Mouse (Mus musculus) kidney, postnatal 14 days (tissue): ENCODE data around the gene Tmem235.

Source experiments
- DNase-seq: peaks from one replicate; pipeline ENCODE4 v3.0.0; 2022; ENCODE audit warnings: mixed read lengths

The Tmem235 gene

DNA sequence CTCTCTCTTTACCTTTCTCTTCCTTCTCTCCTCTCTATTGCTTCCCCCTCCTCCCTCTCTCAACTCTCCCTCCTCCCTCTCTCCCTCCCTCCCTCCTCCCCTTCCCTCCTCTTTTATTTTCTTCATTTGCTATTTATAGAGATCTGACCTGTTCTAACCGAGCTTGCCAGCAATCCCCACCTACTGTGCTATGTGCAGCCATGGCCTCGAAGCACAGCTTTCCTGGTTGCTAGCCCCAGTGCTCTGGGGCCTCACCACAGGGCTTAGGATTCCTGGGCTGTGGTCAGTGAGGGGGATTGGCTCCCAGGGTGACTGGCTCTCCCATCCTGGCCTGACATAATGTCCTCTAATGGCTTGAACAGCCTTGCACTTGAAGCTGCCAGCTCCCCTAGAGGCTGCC, 36.0 kb downstream of the Tmem235 start:
- DNase-seq = no peak

DNA sequence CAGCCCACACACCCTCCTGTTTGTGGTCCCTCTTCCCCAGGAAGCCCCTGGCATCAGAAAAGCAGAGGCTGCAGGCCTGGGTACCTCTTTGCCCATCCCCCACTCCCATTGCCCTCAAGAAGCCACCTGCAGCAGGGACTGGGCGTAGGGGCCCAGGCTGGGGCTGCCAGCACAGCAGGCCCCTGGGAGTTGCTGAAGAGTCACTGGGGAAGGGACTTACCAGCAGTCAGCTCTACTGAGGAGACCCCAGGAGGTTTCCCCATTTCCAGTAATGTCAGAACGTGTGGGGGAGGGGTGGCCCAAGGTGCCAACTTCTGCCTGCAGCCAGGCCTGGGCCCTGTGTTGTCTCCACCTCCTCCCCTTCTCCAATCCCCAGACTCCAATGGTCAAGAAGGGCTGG, 41.7 kb downstream of the Tmem235 start:
- no peak for DNase-seq

DNA sequence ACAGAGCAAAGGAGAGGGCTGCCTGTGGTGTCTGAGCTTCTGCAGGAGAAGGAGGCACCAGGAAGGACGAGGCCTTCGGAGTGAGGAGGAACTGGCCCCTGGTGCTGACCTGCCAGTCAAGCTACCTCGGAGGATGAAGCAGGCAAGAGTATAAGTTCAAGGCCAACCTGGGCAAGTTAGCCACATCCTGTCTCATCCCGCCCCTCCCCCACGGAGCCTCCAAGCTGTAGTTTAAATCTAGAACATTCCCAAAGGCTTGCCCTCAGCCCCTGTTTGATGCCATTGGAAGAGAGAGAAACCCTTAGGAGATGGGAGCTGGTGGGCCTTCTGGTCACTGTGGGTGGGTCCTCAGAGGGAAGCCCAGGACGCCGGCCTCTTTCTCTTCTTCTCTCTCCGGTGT, 43.9 kb downstream of the Tmem235 start:
- no peak for DNase-seq

DNA sequence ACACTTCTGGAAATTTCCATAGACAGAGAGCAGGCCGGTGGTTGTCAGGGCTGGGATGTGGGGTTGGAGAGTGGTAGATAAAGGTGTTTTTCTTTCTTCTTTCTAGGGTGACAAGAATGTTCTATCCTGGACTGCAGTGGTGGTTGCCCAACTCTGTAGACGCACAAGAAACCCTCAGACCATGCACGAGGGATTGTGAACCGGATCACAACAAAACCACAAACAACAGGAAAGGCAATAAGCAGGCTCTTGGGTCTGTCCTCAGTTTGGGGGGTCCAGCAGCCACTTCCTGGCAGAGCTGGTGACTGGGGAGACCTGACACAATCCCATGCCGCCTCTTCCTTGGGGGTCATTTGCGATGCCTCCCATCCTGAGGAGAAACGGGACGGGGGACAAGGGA, 48.8 kb downstream of the Tmem235 start:
- no peak for DNase-seq

DNA sequence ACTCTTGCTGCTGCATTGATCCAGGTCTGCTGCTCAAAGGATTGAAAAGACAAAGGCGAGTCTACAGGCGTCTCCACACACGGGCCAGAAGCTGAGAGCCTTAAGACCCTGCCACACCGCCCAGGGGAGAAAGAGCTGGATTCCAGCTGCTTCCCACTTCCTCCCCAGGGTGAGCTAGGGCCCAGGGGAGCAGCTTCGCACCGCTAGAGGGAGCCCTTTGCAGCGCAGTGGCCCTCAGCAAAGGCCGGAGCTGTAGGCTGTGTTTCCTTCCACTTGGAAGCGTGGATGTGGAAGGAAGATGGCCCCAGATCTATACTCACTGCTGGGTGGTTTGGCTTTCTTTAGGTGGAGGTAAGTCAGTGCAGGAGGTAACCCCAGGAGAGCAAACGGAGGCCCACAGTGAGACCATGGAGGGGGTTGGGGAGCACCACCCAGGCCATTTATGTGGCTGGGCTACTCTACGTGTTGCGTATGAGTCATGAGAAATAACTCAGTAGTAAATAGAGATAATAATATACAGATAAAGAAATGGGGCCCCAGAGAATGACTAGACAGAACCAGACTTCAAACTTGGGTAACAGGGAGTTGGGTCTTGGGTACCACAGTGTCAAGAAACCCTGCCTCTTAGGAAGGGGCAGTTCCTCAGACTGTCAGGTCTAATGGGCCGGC, 52.3 kb downstream of the Tmem235 start:
- DNase-seq = peak; percentile 90

DNA sequence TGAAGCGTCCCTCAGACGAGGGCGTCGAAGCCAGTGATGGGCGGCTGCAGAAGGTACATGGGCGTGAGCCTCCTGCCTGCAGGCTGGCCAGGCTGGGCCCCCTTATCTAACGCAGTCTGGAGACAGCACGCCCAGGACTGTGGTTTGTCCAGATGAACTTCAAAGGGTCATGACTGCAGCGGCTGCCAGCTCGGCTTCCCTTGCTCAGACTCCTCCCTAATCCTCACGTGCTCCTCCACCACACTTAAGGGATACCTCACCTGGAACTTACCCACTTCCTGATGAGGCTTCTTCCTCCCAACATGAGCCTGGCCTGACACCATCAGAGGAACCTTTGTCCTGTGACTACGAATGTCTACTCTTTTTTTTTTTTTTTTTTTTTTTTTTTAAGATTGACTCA, 54.0 kb downstream of the Tmem235 start:
- DNase-seq = no peak
